Mouse (Mus musculus): ENCODE measurements around the gene Itga9. TPM values are rescaled to one million over a fixed set of nuclear protein-coding genes. Genes with fewer than 3 reads are reported as not detected.

Itga9 gene
- polyA plus RNA-seq, 1 experiment = 1.6 TPM

GRCm38 (mm10) chr9:118887201-118887600, 280.7 kb downstream of the Itga9 start:
- Histone ChIP-seq H3K27ac (ENCODE audit: insufficient read depth, low read length) (no peak overlapping the region), H3K4me3 (replicated peaks; ENCODE audit: insufficient read depth, low read depth, low read length) (no peak overlapping the region), H3K4me1 (ENCODE audit: control insufficient read depth, insufficient read depth, low read length) (peaks cover 8% of the 10 kb centered on the region), H3K27me3 (ENCODE audit: control insufficient read depth, insufficient read depth, low read length) (no peaks in the 10 kb centered on the region)
- WGBS = 79% methylated on average over 7 of the region's 7 CpGs
- TF ChIP-seq POLR2A (IDR thresholded peaks at IDR 0.05; ENCODE audit: borderline replicate concordance, insufficient read depth, low read length) (no peak), CTCF (IDR thresholded peaks at IDR 0.05; ENCODE audit: borderline replicate concordance, insufficient read depth, low read depth, low read length) (no peak)
- DNase-seq = no peak

- DNase-seq = no peak
- WGBS = 89% methylated on average over 8 of the region's 8 CpGs
- TF ChIP-seq POLR2A (IDR thresholded peaks at IDR 0.05; ENCODE audit: borderline replicate concordance, insufficient read depth, low read length) (no peak), CTCF (IDR thresholded peaks at IDR 0.05; ENCODE audit: borderline replicate concordance, insufficient read depth, low read depth, low read length) (no peak)
- Histone ChIP-seq H3K4me3 (replicated peaks; ENCODE audit: insufficient read depth, low read depth, low read length) (no peak overlapping the region), H3K27ac (ENCODE audit: insufficient read depth, low read length) (no peak overlapping the region), H3K27me3 (ENCODE audit: control insufficient read depth, insufficient read depth, low read length) (no peaks in the 10 kb centered on the region), H3K4me1 (ENCODE audit: control insufficient read depth, insufficient read depth, low read length) (peaks cover 8% of the 10 kb centered on the region)
Observed at GRCm38 (mm10) chr9:118887734-118888133, 281.2 kb downstream of the Itga9 start.

DNA sequence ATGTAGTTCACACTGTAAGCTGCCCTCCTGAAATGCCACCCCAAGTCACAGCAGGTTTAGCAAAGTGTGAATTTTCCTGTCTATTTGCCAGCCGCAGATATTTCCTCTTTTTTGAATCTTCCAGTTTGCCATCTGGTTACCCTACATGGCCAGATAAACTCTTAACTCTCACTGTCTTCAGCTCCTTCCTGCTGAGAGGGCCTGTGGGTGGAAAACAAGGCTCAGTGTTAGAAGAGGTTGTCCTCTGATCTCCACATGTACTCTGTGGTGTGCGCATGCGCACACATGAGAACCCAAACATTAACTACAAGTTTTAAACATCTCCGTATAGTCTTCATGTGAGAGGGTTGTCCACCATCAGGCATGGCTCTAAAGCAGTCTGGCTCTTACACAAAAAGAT, 283.7 kb downstream of the Itga9 start:
- no peak overlapping the region for H3K4me3 ChIP-seq (replicated peaks; ENCODE audit: insufficient read depth, low read depth, low read length)
- WGBS = 56% methylated on average over 4 of the region's 4 CpGs
- DNase-seq = peak in 1 of 2 experiments; percentile 16
- H3K27ac ChIP-seq (ENCODE audit: insufficient read depth, low read length) = no peak overlapping the region
- TF ChIP-seq CTCF (IDR thresholded peaks at IDR 0.05; ENCODE audit: borderline replicate concordance, insufficient read depth, low read depth, low read length) (no peak), POLR2A (IDR thresholded peaks at IDR 0.05; ENCODE audit: borderline replicate concordance, insufficient read depth, low read length) (no peak)
- H3K4me1 ChIP-seq (ENCODE audit: control insufficient read depth, insufficient read depth, low read length) = peaks cover 8% of the 10 kb centered on the region
- H3K27me3 ChIP-seq (ENCODE audit: control insufficient read depth, insufficient read depth, low read length) = no peaks in the 10 kb centered on the region

GRCm38 (mm10) chr9:118890645-118891044, 284.2 kb downstream of the Itga9 start:
- no peak for TF ChIP-seq POLR2A (IDR thresholded peaks at IDR 0.05; ENCODE audit: borderline replicate concordance, insufficient read depth, low read length)
- TF ChIP-seq CTCF (IDR thresholded peaks at IDR 0.05; ENCODE audit: borderline replicate concordance, insufficient read depth, low read depth, low read length) = no peak
- H3K4me3 ChIP-seq (replicated peaks; ENCODE audit: insufficient read depth, low read depth, low read length) = no peak overlapping the region
- WGBS = 69% methylated on average over 2 of the region's 2 CpGs
- H3K27ac ChIP-seq (ENCODE audit: insufficient read depth, low read length) = no peak overlapping the region
- H3K4me1 ChIP-seq (ENCODE audit: control insufficient read depth, insufficient read depth, low read length) = peaks cover 8% of the 10 kb centered on the region
- no peak for DNase-seq
- H3K27me3 ChIP-seq (ENCODE audit: control insufficient read depth, insufficient read depth, low read length) = no peaks in the 10 kb centered on the region

DNA sequence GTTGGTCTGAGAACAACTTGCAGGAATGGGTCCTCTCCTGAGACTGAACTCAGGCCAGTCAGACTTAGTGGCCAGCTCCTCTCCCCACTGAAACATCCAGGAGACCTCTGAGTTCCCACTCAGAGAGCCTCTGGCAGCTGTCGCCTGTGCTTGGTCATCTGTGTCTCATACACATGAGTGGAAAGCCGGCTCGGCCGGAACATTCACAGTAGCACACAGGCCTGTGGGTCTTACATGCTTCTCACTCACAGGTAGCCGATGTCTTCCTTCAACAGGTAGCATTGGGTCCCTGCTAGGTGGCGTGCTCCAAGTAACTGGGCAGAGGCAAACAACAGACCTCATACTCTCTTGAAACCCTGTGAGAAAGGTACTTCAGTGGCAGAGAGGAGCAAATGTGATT, 284.6 kb downstream of the Itga9 start:
- Histone ChIP-seq H3K27ac (ENCODE audit: insufficient read depth, low read length) (no peak overlapping the region), H3K27me3 (ENCODE audit: control insufficient read depth, insufficient read depth, low read length) (no peaks in the 10 kb centered on the region), H3K4me3 (replicated peaks; ENCODE audit: insufficient read depth, low read depth, low read length) (no peak overlapping the region), H3K4me1 (ENCODE audit: control insufficient read depth, insufficient read depth, low read length) (peaks cover 8% of the 10 kb centered on the region)
- no peak for DNase-seq
- 69% methylated on average over 6 of the region's 6 CpGs for WGBS
- TF ChIP-seq POLR2A (IDR thresholded peaks at IDR 0.05; ENCODE audit: borderline replicate concordance, insufficient read depth, low read length) (no peak), CTCF (IDR thresholded peaks at IDR 0.05; ENCODE audit: borderline replicate concordance, insufficient read depth, low read depth, low read length) (no peak)

DNA sequence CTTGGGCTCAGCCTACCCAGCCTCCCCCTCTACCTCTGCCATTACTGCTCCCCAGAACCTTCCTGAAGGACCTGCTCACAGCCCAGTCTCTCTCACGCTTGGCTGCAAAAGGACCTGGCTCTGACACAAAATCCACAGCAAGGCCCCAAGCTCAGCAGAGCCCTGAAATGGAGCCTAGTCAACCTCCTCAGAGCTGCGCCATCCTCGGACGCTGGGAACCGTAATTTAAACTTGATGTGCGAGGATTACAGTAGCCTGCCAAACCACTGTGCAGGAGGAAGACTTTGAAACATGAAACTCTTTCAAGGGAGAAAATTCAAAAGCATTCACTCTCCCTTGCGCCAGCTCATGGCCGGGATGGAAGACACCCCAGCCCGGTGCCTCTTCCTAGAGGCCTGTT, 285.1 kb downstream of the Itga9 start:
- 41% methylated on average over 9 of the region's 9 CpGs for WGBS

DNA sequence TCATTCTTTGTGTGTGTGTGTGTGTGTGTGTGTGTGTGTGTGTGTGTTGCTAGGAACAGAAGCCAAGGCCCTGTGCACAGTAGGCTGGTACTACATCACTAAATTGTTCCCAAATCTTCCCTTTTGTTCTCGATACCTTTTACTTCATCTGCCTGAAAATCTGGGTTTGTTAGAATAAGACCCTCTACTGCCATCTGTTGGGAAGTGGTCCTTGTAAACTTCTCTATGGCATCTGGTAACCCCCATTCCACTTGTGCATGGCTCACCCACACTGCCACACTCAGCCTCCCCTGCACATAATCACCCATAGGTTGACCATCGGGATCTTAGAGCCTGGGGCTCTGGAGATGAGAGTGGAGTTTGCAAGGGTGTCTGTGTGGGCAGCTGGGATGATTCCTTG, 288.6 kb downstream of the Itga9 start:
- 63% methylated on average over 2 of the region's 2 CpGs for WGBS
- TF ChIP-seq POLR2A (IDR thresholded peaks at IDR 0.05; ENCODE audit: borderline replicate concordance, insufficient read depth, low read length) = no peak
- TF ChIP-seq CTCF (IDR thresholded peaks at IDR 0.05; ENCODE audit: borderline replicate concordance, insufficient read depth, low read depth, low read length) = no peak

More for the DNA sequence above, 285.1 kb downstream of the Itga9 start:
- TF ChIP-seq POLR2A (IDR thresholded peaks at IDR 0.05; ENCODE audit: borderline replicate concordance, insufficient read depth, low read length) = no peak
- TF ChIP-seq CTCF (IDR thresholded peaks at IDR 0.05; ENCODE audit: borderline replicate concordance, insufficient read depth, low read depth, low read length) = no peak
- Histone ChIP-seq H3K4me1 (ENCODE audit: control insufficient read depth, insufficient read depth, low read length) (peaks cover 8% of the 10 kb centered on the region), H3K27me3 (ENCODE audit: control insufficient read depth, insufficient read depth, low read length) (no peaks in the 10 kb centered on the region), H3K27ac (ENCODE audit: insufficient read depth, low read length) (no peak overlapping the region), H3K4me3 (replicated peaks; ENCODE audit: insufficient read depth, low read depth, low read length) (no peak overlapping the region)
- DNase-seq = no peak

DNA sequence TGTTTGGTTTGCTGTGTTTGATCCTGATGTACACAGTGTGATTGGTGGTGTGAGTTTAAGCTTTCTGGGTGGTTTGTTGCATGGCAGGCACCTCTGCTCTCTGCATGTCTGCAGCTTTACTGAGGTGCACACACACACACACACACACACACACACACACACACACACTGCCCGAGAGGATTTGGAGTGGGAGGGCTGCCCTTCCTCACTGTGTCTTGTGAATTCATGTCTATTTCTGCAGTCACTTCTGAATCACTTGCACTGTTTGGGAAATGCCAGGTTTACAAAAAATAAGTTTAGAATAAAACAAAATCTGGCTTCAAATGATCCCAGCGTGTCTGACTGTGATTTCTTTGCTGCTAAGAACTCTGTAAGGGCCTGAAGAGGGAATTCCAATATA, 294.2 kb downstream of the Itga9 start:
- no peak for TF ChIP-seq CTCF (IDR thresholded peaks at IDR 0.05; ENCODE audit: borderline replicate concordance, insufficient read depth, low read depth, low read length)
- TF ChIP-seq POLR2A (IDR thresholded peaks at IDR 0.05; ENCODE audit: borderline replicate concordance, insufficient read depth, low read length) = no peak
- WGBS = 73% methylated on average over 2 of the region's 2 CpGs
- H3K27me3 ChIP-seq (ENCODE audit: control insufficient read depth, insufficient read depth, low read length) = no peaks in the 10 kb centered on the region
- no peaks in the 10 kb centered on the region for H3K4me1 ChIP-seq (ENCODE audit: control insufficient read depth, insufficient read depth, low read length)
- no peak overlapping the region for H3K4me3 ChIP-seq (replicated peaks; ENCODE audit: insufficient read depth, low read depth, low read length)
- no peak for DNase-seq
- H3K27ac ChIP-seq (ENCODE audit: insufficient read depth, low read length) = no peak overlapping the region

More for the DNA sequence above, 288.6 kb downstream of the Itga9 start:
- no peak for DNase-seq
- H3K27me3 ChIP-seq (ENCODE audit: control insufficient read depth, insufficient read depth, low read length) = no peaks in the 10 kb centered on the region
- H3K4me3 ChIP-seq (replicated peaks; ENCODE audit: insufficient read depth, low read depth, low read length) = no peak overlapping the region
- peaks cover 3% of the 10 kb centered on the region for H3K4me1 ChIP-seq (ENCODE audit: control insufficient read depth, insufficient read depth, low read length)
- no peak overlapping the region for H3K27ac ChIP-seq (ENCODE audit: insufficient read depth, low read length)
